Mouse (Mus musculus): ENCODE results near the gene Akap6.

DNA sequence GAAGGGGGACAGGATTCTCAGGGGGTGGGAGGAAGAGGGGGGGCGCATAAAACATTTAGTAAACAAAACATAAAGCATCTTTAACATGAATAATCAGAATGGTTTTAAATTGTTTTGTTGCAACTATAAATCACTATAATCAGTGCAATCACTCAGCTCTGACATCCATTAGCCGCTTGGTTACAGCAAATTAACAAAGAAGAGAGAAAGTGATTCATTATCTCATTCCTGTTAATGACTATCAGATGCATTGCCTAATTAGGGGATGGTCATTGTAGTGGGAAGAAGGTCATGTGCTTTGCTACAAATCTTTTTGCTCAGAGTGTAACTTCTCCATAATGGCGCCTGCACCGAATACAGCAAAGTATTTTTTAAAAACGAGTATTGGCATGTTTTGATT, 239.6 kb downstream of the Akap6 start:
- TF ChIP-seq POLR2A (IDR thresholded peaks at IDR 0.05; ENCODE audit: extremely low read depth, insufficient read depth, low read length) (no peak), CTCF (IDR thresholded peaks at IDR 0.05; ENCODE audit: low read depth, low read length) (no peak)

Data from liver, adult 2 months (tissue).